Mouse (Mus musculus) activated CD4-positive, CD25-positive, alpha-beta regulatory T cell, adult 4 months (primary cell): ENCODE measurements around the gene Banp. TPM values are rescaled to one million over a fixed set of nuclear protein-coding genes. Genes with fewer than 3 reads are reported as not detected.

Experiments used
- ATAC-seq: one replicate; pipeline ENCODE4 v1.8.0; 2017
- polyA plus RNA-seq, 2 experiments: library from polyadenylated mRNA; unstranded; fragments of 100-300 nt; shearing (Covaris generic); gene quantifications; one replicate each; pipeline ENCODE4 v1.2.1; 2017

The Banp gene
- polyA plus RNA-seq = 10 to 100 TPM; 24.3 to 30.2 TPM

GRCm38 (mm10) chr8:121949222-121949800 lies at the start of gene Banp:
TSS of gene Banp (plus strand) at chr8:121949750.
- ATAC-seq = no peak

- no peak for ATAC-seq
Observed at GRCm38 (mm10) chr8:121901498-121902236, 47.9 kb upstream of the Banp start.

GRCm38 (mm10) chr8:121903977-121904376 lies 45.6 kb upstream of the Banp start:
- no peak for ATAC-seq

- no peak for ATAC-seq
Observed at GRCm38 (mm10) chr8:121904999-121905398, 44.6 kb upstream of the Banp start.

- no peak for ATAC-seq
Observed at GRCm38 (mm10) chr8:121905420-121905819, 44.1 kb upstream of the Banp start.

- no peak for ATAC-seq
Observed at GRCm38 (mm10) chr8:121905864-121906263, 43.7 kb upstream of the Banp start.

GRCm38 (mm10) chr8:121906542-121907512 lies 42.7 kb upstream of the Banp start:
- peak; percentile 41 for ATAC-seq

GRCm38 (mm10) chr8:121907587-121908248 lies 41.8 kb upstream of the Banp start, which contains the start of gene Slc7a5:
TSS of gene Slc7a5 (minus strand) at chr8:121907694.
- ATAC-seq = peak; percentile 75

- ATAC-seq = no peak
Observed at GRCm38 (mm10) chr8:121908378-121909147, 41.0 kb upstream of the Banp start.

- ATAC-seq = no peak
Observed at GRCm38 (mm10) chr8:121909148-121909541, 40.4 kb upstream of the Banp start.

GRCm38 (mm10) chr8:121909663-121910062 lies 39.9 kb upstream of the Banp start:
- no peak for ATAC-seq

GRCm38 (mm10) chr8:121911400-121911799 lies 38.1 kb upstream of the Banp start:
- no peak for ATAC-seq

- no peak for ATAC-seq
Observed at GRCm38 (mm10) chr8:121911987-121912386, 37.6 kb upstream of the Banp start.

- no peak for ATAC-seq
Observed at GRCm38 (mm10) chr8:121912831-121913230, 36.7 kb upstream of the Banp start.

GRCm38 (mm10) chr8:121913378-121913777 lies 36.2 kb upstream of the Banp start:
- no peak for ATAC-seq

GRCm38 (mm10) chr8:121919158-121919557 lies 30.4 kb upstream of the Banp start:
- ATAC-seq = no peak

GRCm38 (mm10) chr8:121919731-121920130 lies 29.8 kb upstream of the Banp start:
- no peak for ATAC-seq

GRCm38 (mm10) chr8:121921582-121921981 lies 28.0 kb upstream of the Banp start:
- ATAC-seq = no peak

- ATAC-seq = no peak
Observed at GRCm38 (mm10) chr8:121922101-121922500, 27.4 kb upstream of the Banp start.

GRCm38 (mm10) chr8:121924681-121925080 lies 24.9 kb upstream of the Banp start:
- ATAC-seq = no peak

- ATAC-seq = peak; percentile 49
Observed at GRCm38 (mm10) chr8:121925624-121926023, 23.9 kb upstream of the Banp start.

GRCm38 (mm10) chr8:121926266-121926665 lies 23.3 kb upstream of the Banp start:
- no peak for ATAC-seq
